Mouse (Mus musculus) forebrain, embryonic 16.5 days (tissue): ENCODE measurements at regions not wholly inside any gene's neighbourhood (a gene's known extent, or its start where the extent isn't known, plus 50 kb on each side); places are given as distances from the start of the nearest gene placed in this dataset.

ENCODE experiments used
- ATAC-seq: fragments of 200-750 bp; cut with Nextera tagmentation; 2 replicates; pipeline ENCODE4 v1.8.0; 2017; ENCODE audit warnings: mild to moderate bottlenecking, moderate library complexity
- H3K27ac ChIP-seq: fragments of 300-500 bp; sonication (generic); 2 replicates; pipeline ENCODE4 v1.5.1; 2014; ENCODE audit warnings: low read length, control low read depth
- H3K27me3 ChIP-seq: fragments of 300-500 bp; sonication (generic); replicated peaks from 2 replicates; pipeline ENCODE4 v1.6.1; 2014; ENCODE audit warnings: low read length; ENCODE audit not compliant: control insufficient read depth, insufficient read depth
- H3K36me3 ChIP-seq: fragments of 300-500 bp; sonication (generic); 2 replicates; pipeline ENCODE4 v1.6.1; 2014; ENCODE audit not compliant: control insufficient read depth, insufficient read depth
- H3K4me1 ChIP-seq: fragments of 300-500 bp; sonication (generic); replicated peaks from 2 replicates; pipeline ENCODE4 v1.6.1; 2014; ENCODE audit warnings: low read length; ENCODE audit not compliant: control insufficient read depth, insufficient read depth
- H3K4me2 ChIP-seq: fragments of 300-500 bp; sonication (generic); 2 replicates; pipeline ENCODE4 v1.6.1; 2014; ENCODE audit warnings: mild to moderate bottlenecking, low read length, control low read depth
- H3K4me3 ChIP-seq: fragments of 300-500 bp; sonication (generic); replicated peaks from 2 replicates; pipeline ENCODE4 v1.5.1; 2014; ENCODE audit warnings: mild to moderate bottlenecking, low read length, control low read depth
- H3K9ac ChIP-seq: fragments of 300-500 bp; sonication (generic); replicated peaks from 2 replicates; pipeline ENCODE4 v1.6.1; 2014; ENCODE audit warnings: low read depth, low read length, control low read depth
- H3K9me3 ChIP-seq: fragments of 300-500 bp; sonication (generic); 2 replicates; pipeline ENCODE4 v1.6.1; 2016; ENCODE audit warnings: low read length; ENCODE audit not compliant: control insufficient read depth
- WGBS: fragments of 180-500 bp; shearing (Covaris S2); extraction: QIAGEN DNeasy Blood & Tissue Kit; methylation state at CpG from one replicate; pipeline ENCODE4 v1.1.7; 2014; 5-methylcytosine and 5-hydroxymethylcytosine counted together

DNA sequence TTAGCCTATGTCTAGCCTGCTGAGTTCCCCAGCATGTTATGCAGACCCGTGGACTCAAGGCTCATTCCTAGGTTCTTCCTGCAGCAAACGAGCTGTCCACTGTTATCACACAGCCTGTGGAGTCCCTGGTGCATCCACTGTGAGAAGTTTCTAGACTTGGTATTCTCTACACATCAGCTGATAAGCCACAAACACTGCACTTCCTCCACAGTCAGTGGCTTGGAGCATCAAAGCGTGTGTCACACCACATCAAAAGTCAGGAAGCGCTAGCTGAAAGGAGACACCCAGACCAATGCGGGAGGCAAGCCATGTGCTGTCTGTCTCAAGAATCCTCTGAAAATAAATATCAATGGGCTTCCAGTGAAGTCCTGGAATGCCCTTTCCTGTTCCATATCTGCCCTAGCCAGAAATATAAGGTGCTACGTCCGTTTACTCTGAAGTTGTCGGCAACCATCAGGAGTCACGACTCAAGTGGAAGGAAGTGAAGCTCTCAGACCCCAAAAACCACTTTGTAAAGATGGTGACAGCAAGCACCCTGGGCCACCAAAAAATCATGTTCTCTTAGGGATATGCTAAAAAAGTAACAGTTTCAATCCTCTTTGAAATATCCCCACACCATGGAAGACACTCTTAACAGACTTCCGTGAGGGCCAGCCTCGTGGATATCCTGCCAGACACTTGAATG, 227.7 kb downstream of the Adgrl2 start:
- 85% methylated on average over 11 of the region's 11 CpGs for WGBS

GRCm38 (mm10) chr3:148761586-148761985, 228.8 kb downstream of the Adgrl2 start:
- H3K36me3 ChIP-seq: no peaks in the 10 kb centered on the region
- H3K4me1 ChIP-seq: no peaks in the 10 kb centered on the region
- ATAC-seq: no peak
- no peak overlapping the region for H3K4me2 ChIP-seq
- H3K27me3 ChIP-seq: no peaks in the 10 kb centered on the region
- no peak overlapping the region for H3K4me3 ChIP-seq
- no peaks in the 10 kb centered on the region for H3K9me3 ChIP-seq
- H3K9ac ChIP-seq: no peak overlapping the region
- no peak overlapping the region for H3K27ac ChIP-seq

More for the DNA sequence above, 227.7 kb downstream of the Adgrl2 start:
- no peaks in the 10 kb centered on the region for H3K27me3 ChIP-seq
- no peak overlapping the region for H3K27ac ChIP-seq
- no peak overlapping the region for H3K4me2 ChIP-seq
- no peaks in the 10 kb centered on the region for H3K36me3 ChIP-seq
- no peaks in the 10 kb centered on the region for H3K9me3 ChIP-seq
- H3K4me3 ChIP-seq: no peak overlapping the region
- no peaks in the 10 kb centered on the region for H3K4me1 ChIP-seq
- no peak for ATAC-seq
- H3K9ac ChIP-seq: no peak overlapping the region

DNA sequence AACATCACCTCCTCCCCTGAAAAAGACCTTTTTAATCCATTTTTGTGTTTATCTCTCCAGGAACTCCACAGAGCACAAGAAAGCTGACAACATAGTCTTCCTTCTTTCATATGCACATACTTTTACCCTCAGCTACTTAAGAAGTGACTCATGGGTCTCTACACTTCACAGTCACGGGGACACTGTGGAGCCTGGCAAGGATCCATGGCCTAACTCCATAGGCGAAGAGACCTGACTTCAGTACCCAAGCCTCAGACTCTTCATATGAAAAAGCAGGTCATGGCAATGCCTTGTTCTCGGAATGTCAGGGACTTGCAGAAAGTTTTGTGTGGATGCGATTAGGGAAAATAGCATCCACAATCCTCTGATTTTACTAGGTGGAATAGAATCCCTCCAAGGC, 230.9 kb downstream of the Adgrl2 start:
- no peak overlapping the region for H3K4me2 ChIP-seq
- H3K4me3 ChIP-seq: no peak overlapping the region
- no peak overlapping the region for H3K9ac ChIP-seq
- WGBS: 88% methylated on average over 4 of the region's 4 CpGs
- no peaks in the 10 kb centered on the region for H3K36me3 ChIP-seq
- no peak overlapping the region for H3K27ac ChIP-seq
- H3K27me3 ChIP-seq: no peaks in the 10 kb centered on the region
- no peaks in the 10 kb centered on the region for H3K4me1 ChIP-seq
- H3K9me3 ChIP-seq: no peaks in the 10 kb centered on the region
- no peak for ATAC-seq

DNA sequence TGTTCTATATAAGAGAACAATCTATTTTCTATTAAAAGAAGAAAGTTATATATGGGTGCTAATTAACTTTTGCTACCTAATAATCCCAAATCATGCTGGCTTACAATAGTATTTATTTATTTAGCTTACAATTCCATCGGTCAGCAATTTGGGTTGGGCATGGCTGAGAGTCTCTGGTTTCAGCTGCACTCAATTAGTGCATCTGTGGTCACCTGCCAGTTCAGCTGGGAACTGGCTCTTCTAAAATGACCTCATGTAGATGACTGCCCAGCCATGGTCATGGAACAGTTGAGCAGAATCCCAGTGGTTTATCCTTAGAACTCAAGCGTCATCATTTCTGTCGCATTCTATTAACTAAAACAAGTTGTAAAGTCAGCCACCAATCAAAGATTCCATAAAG, 244.1 kb downstream of the Adgrl2 start:
- no peak overlapping the region for H3K27ac ChIP-seq
- H3K27me3 ChIP-seq: no peaks in the 10 kb centered on the region
- H3K9me3 ChIP-seq: no peaks in the 10 kb centered on the region
- no peak overlapping the region for H3K4me3 ChIP-seq
- H3K4me1 ChIP-seq: no peaks in the 10 kb centered on the region
- H3K4me2 ChIP-seq: no peak overlapping the region
- no peaks in the 10 kb centered on the region for H3K36me3 ChIP-seq
- no peak for ATAC-seq
- WGBS: 95% methylated on average over 3 of the region's 3 CpGs
- H3K9ac ChIP-seq: no peak overlapping the region

DNA sequence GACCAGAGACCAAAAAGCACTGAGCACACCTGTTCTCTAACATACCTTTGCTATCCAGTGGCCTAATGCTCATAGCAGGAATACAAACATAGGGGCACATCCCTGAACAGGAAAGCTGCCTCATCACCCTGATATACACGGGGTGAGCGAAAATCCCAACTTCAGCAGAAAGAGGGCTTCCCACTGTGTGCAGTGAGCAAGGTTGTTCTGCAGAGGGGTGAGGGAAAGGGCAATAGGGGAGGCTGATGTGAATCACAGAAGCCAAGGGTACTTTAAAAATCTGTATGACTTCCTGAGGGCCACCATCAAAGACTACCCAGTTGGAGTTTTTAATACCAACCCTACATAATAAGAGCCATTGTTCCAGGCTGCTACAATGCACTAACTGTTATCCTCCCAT, 245.7 kb downstream of the Adgrl2 start:
- H3K9me3 ChIP-seq: no peaks in the 10 kb centered on the region
- H3K4me3 ChIP-seq: no peak overlapping the region
- no peaks in the 10 kb centered on the region for H3K36me3 ChIP-seq
- no peaks in the 10 kb centered on the region for H3K4me1 ChIP-seq
- no peak for ATAC-seq
- H3K4me2 ChIP-seq: no peak overlapping the region
- H3K9ac ChIP-seq: no peak overlapping the region
- no peak overlapping the region for H3K27ac ChIP-seq
- no peaks in the 10 kb centered on the region for H3K27me3 ChIP-seq
- 54% methylated on average over 2 of the region's 2 CpGs for whole genome bisulfite sequencing

GRCm38 (mm10) chr3:148734194-148734749, 256.1 kb downstream of the Adgrl2 start:
- ATAC-seq: no peak
- Histone ChIP-seq H3K9ac (no peak overlapping the region), H3K36me3 (no peaks in the 10 kb centered on the region), H3K4me3 (no peak overlapping the region), H3K27me3 (no peaks in the 10 kb centered on the region), H3K27ac (no peak overlapping the region), H3K4me2 (no peak overlapping the region), H3K9me3 (no peaks in the 10 kb centered on the region), H3K4me1 (peaks cover 5% of the 10 kb centered on the region; the same call in 1 of the 2 replicates)
- 62% methylated on average over 13 of the region's 13 CpGs for WGBS

DNA sequence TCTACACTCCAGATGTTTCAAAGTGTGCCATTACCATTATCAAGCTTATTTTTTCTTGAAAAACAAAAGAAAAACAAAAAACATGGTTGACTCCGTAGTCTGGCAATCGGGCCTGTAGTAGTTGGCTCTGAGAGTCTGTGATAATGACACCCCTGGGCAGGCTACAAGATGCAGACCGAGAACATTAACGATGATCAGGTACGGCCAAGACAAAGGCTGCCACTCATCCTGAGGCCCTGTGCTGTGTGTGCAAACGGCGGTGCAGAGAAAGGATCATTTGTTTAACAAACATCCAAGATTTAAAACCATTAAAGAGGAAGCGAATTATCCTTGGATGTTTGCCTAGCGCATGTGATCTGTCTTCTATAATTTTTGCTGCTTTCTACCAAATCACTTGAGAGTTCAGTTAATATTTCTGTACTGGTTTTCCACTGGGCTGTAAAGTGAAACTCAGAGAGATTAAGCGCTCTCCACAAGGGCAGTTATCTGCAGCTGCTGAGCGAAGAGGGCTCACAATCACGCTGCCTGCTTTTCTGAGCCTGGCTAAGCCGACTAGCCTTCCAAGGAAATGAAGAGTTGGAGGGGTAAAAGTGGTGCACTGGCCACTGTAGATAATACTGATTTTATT, 257.0 kb downstream of the Adgrl2 start:
- H3K9ac ChIP-seq: no peak overlapping the region
- H3K4me2 ChIP-seq: peak overlapping the region; percentile 16; the same call in 1 of the 2 replicates
- no peaks in the 10 kb centered on the region for H3K9me3 ChIP-seq
- no peak overlapping the region for H3K27ac ChIP-seq
- no peaks in the 10 kb centered on the region for H3K27me3 ChIP-seq
- WGBS: 25% methylated on average over 13 of the region's 13 CpGs
- peaks cover 5% of the 10 kb centered on the region; the same call in 1 of the 2 replicates for H3K4me1 ChIP-seq
- H3K4me3 ChIP-seq: no peak overlapping the region
- no peaks in the 10 kb centered on the region for H3K36me3 ChIP-seq
- ATAC-seq: peak; percentile 43; the same call in 1 of the 2 replicates

- no peak overlapping the region for H3K9ac ChIP-seq
- no peak for ATAC-seq
These were observed 258.9 kb downstream of the Adgrl2 start for GRCm38 (mm10) chr3:148731436-148731835.

DNA sequence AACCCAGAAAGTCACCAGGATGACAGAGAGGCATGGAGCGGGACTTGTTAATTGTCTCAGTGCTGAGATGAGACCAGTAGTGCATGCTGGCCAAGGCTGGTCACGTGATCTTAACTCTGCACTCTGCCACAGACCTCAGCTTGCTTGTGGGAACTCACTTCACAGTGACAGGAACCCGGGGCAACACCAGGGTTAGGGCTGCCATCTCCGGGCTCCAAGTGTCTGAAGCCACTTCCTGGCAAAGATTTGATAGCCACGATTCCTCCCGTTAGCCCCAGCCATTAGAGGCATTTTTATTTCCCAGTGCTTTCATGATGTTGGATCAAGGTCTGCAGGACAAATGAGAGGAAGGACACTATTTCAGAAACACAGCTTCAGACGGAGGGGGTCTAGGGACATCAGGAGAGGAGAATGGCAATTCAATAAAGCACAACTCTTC, 261.1 kb downstream of the Adgrl2 start:
- no peak for ATAC-seq
- Histone ChIP-seq H3K27ac (no peak overlapping the region), H3K9me3 (no peaks in the 10 kb centered on the region), H3K9ac (no peak overlapping the region), H3K4me3 (no peak overlapping the region), H3K4me1 (peaks cover 5% of the 10 kb centered on the region; the same call in 1 of the 2 replicates), H3K4me2 (no peak overlapping the region), H3K27me3 (no peaks in the 10 kb centered on the region), H3K36me3 (no peaks in the 10 kb centered on the region)
- 76% methylated on average over 7 of the region's 7 CpGs for WGBS

More at GRCm38 (mm10) chr3:148731436-148731835, 258.9 kb downstream of the Adgrl2 start:
- H3K27ac ChIP-seq: no peak overlapping the region
- 98% methylated on average over 3 of the region's 3 CpGs for WGBS
- no peaks in the 10 kb centered on the region for H3K36me3 ChIP-seq
- no peaks in the 10 kb centered on the region for H3K27me3 ChIP-seq
- peaks cover 5% of the 10 kb centered on the region; the same call in 1 of the 2 replicates for H3K4me1 ChIP-seq
- no peak overlapping the region for H3K4me2 ChIP-seq
- no peaks in the 10 kb centered on the region for H3K9me3 ChIP-seq
- no peak overlapping the region for H3K4me3 ChIP-seq
